Mouse (Mus musculus): ENCODE results near the gene Gng10. TPM values are rescaled to one million over a fixed set of nuclear protein-coding genes. Genes with fewer than 3 reads are reported as not detected.

The Gng10 gene
- polyA plus RNA-seq, 1 experiment from 2014 or later, result 20.0 TPM

GRCm38 (mm10) chr4:59062526-59062925 lies 27.6 kb downstream of the Gng10 start:
- H3K9ac ChIP-seq, result no peak overlapping the region
- 75% methylated on average over 12 of the region's 12 CpGs for WGBS (ENCODE audit: insufficient replicate concordance)

GRCm38 (mm10) chr4:59069276-59069675 lies 34.4 kb downstream of the Gng10 start:
- Histone ChIP-seq H3K9ac (no peak overlapping the region), H3K36me3 (replicated peaks) (no peaks in the 10 kb centered on the region), H3K27ac (replicated peaks) (no peak overlapping the region), H3K27me3 (no peaks in the 10 kb centered on the region), H3K4me2 (no peak overlapping the region), H3K4me1 (replicated peaks) (no peaks in the 10 kb centered on the region), H3K9me3 (replicated peaks) (no peaks in the 10 kb centered on the region), H3K4me3 (replicated peaks) (no peak overlapping the region)
- 46% methylated on average over 3 of the region's 3 CpGs for WGBS (ENCODE audit: insufficient replicate concordance)
- no peak for ATAC-seq (ENCODE audit: insufficient read depth)

More at GRCm38 (mm10) chr4:59062526-59062925, 27.6 kb downstream of the Gng10 start:
- Histone ChIP-seq H3K4me1 (replicated peaks) (no peaks in the 10 kb centered on the region), H3K27me3 (no peaks in the 10 kb centered on the region), H3K9me3 (replicated peaks) (no peaks in the 10 kb centered on the region), H3K27ac (replicated peaks) (no peak overlapping the region), H3K4me2 (no peak overlapping the region), H3K4me3 (replicated peaks) (no peak overlapping the region), H3K36me3 (replicated peaks) (no peaks in the 10 kb centered on the region)
- ATAC-seq (ENCODE audit: insufficient read depth), result no peak

GRCm38 (mm10) chr4:59083430-59083829 lies 48.5 kb downstream of the Gng10 start:
- WGBS (ENCODE audit: insufficient replicate concordance), result 58% methylated on average over 2 of the region's 2 CpGs
- ATAC-seq (ENCODE audit: insufficient read depth), result no peak

GRCm38 (mm10) chr4:59089391-59089790 lies 54.5 kb downstream of the Gng10 start:
- H3K27ac ChIP-seq (replicated peaks), result no peak overlapping the region
- ATAC-seq (ENCODE audit: insufficient read depth), result no peak
- 20% methylated on average over 1 of the region's 1 CpGs for WGBS (ENCODE audit: insufficient replicate concordance)

More at GRCm38 (mm10) chr4:59083430-59083829, 48.5 kb downstream of the Gng10 start:
- Histone ChIP-seq H3K27ac (replicated peaks) (no peak overlapping the region), H3K27me3 (no peaks in the 10 kb centered on the region), H3K4me3 (replicated peaks) (no peak overlapping the region), H3K4me2 (no peak overlapping the region), H3K4me1 (replicated peaks) (no peaks in the 10 kb centered on the region), H3K9ac (no peak overlapping the region), H3K9me3 (replicated peaks) (no peaks in the 10 kb centered on the region), H3K36me3 (replicated peaks) (no peaks in the 10 kb centered on the region)

More at GRCm38 (mm10) chr4:59089391-59089790, 54.5 kb downstream of the Gng10 start:
- Histone ChIP-seq H3K9ac (no peak overlapping the region), H3K36me3 (replicated peaks) (no peaks in the 10 kb centered on the region), H3K27me3 (no peaks in the 10 kb centered on the region), H3K4me2 (no peak overlapping the region), H3K4me3 (replicated peaks) (no peak overlapping the region), H3K9me3 (replicated peaks) (no peaks in the 10 kb centered on the region), H3K4me1 (replicated peaks) (no peaks in the 10 kb centered on the region)

Other genes starting within 250 kb of the Gng10 start
- gene Olfr267, start 247.4 kb upstream of the Gng10 start, polyA plus RNA-seq (2015; fragmentation: Nextera tagmentation; extraction: Ambion mirVana), result not detected in 2 replicates
- gene Ecpas, start 122.3 kb upstream of the Gng10 start, polyA plus RNA-seq (2015; fragmentation: Nextera tagmentation; extraction: Ambion mirVana), result 14.3 and 14.7 TPM in 2 replicates
- gene Zkscan16, start 91.5 kb upstream of the Gng10 start, polyA plus RNA-seq (2015; fragmentation: Nextera tagmentation; extraction: Ambion mirVana), result 0.02 and 0.05 TPM in 2 replicates
- gene Ptgr1, start 48.0 kb upstream of the Gng10 start, polyA plus RNA-seq (2015; fragmentation: Nextera tagmentation; extraction: Ambion mirVana), result 12.4 and 15.1 TPM in 2 replicates
- gene Dnajc25, start 40.0 kb upstream of the Gng10 start, polyA plus RNA-seq (2015; fragmentation: Nextera tagmentation; extraction: Ambion mirVana), result 4.9 and 6.2 TPM in 2 replicates
- 7.5 and 8.5 TPM in 2 replicates for gene Gm20503, start 31.9 kb upstream of the Gng10 start, polyA plus RNA-seq (2015; fragmentation: Nextera tagmentation; extraction: Ambion mirVana)
- gene AI481877, start 103.9 kb downstream of the Gng10 start, polyA plus RNA-seq (2015; fragmentation: Nextera tagmentation; extraction: Ambion mirVana), result not detected in 2 replicates
- 5.0 and 5.6 TPM in 2 replicates for gene Ugcg, start 154.2 kb downstream of the Gng10 start, polyA plus RNA-seq (2015; fragmentation: Nextera tagmentation; extraction: Ambion mirVana)

Measured in liver, embryonic 15.5 days (tissue).